Mouse (Mus musculus) stomach, postnatal 0 days (tissue): ENCODE results near the gene Olfr371. TPM values are rescaled to one million over a fixed set of nuclear protein-coding genes. Genes with fewer than 3 reads are reported as not detected.

Experiments used
- ATAC-seq: fragments of 200-750 bp; cut with Nextera tagmentation; 2 replicates; pipeline ENCODE4 v1.8.0; 2017; ENCODE audit not compliant: low FRiP score, low TSS enrichment
- DNase-seq: peaks from one replicate; pipeline ENCODE4 v3.0.0-alpha.2; 2016; ENCODE audit warnings: low spot score
- H3K27ac ChIP-seq: fragments of 300-500 bp; sonication (generic); replicated peaks from 2 replicates; pipeline ENCODE4 v1.5.1; 2014; ENCODE audit warnings: mild to moderate bottlenecking, control low read depth
- H3K27me3 ChIP-seq: fragments of 300-500 bp; sonication (generic); 2 replicates; pipeline ENCODE4 v1.6.1; 2014; ENCODE audit warnings: low read length; ENCODE audit not compliant: control insufficient read depth, insufficient read depth
- H3K36me3 ChIP-seq: fragments of 300-500 bp; sonication (generic); 2 replicates; pipeline ENCODE4 v1.6.1; 2014; ENCODE audit warnings: low read length, mixed read lengths; ENCODE audit not compliant: control insufficient read depth, insufficient read depth
- H3K4me1 ChIP-seq: fragments of 300-500 bp; sonication (generic); replicated peaks from 2 replicates; pipeline ENCODE4 v1.6.1; 2014; ENCODE audit warnings: antibody characterized with exemption; ENCODE audit not compliant: control insufficient read depth, insufficient read depth
- H3K4me2 ChIP-seq: fragments of 300-500 bp; sonication (generic); replicated peaks from 2 replicates; pipeline ENCODE4 v1.6.1; 2014; ENCODE audit warnings: low read depth, mild to moderate bottlenecking, control low read depth, moderate library complexity
- H3K4me3 ChIP-seq: fragments of 300-500 bp; sonication (generic); 2 replicates; pipeline ENCODE4 v1.5.1; 2014; ENCODE audit warnings: low read depth, low read length, control low read depth
- H3K9ac ChIP-seq: fragments of 300-500 bp; sonication (generic); 2 replicates; pipeline ENCODE4 v1.6.1; 2014; ENCODE audit warnings: mild to moderate bottlenecking, low read length, control low read depth, mixed read lengths
- H3K9me3 ChIP-seq: fragments of 300-500 bp; sonication (generic); 2 replicates; pipeline ENCODE4 v1.6.1; 2016; ENCODE audit warnings: low read length; ENCODE audit not compliant: control insufficient read depth
- CTCF ChIP-seq: IDR thresholded peaks from 2 replicates; pipeline ENCODE4 v1.5.1; 2016; ENCODE audit warnings: antibody characterized with exemption, low read depth, mild to moderate bottlenecking, moderate library complexity
- EP300 ChIP-seq: optimal IDR thresholded peaks from 2 replicates; pipeline ENCODE3; 2016; ENCODE audit warnings: antibody characterized with exemption
- WGBS: fragments of 180-500 bp; shearing (Covaris S2); extraction: QIAGEN DNeasy Blood & Tissue Kit; methylation state at CpG from one replicate; pipeline ENCODE4 v1.1.7; 2014; 5-methylcytosine and 5-hydroxymethylcytosine counted together
- polyA plus RNA-seq: library from polyadenylated mRNA; unstranded; fragments of >200 nt; fragmentation: Nextera tagmentation; extraction: Ambion mirVana; gene quantifications from 2 replicates; pipeline ENCODE4 v1.2.1, GENCODE M21; 2015

Gene Olfr371
- polyA plus RNA-seq, result not detected in 2 replicates

DNA sequence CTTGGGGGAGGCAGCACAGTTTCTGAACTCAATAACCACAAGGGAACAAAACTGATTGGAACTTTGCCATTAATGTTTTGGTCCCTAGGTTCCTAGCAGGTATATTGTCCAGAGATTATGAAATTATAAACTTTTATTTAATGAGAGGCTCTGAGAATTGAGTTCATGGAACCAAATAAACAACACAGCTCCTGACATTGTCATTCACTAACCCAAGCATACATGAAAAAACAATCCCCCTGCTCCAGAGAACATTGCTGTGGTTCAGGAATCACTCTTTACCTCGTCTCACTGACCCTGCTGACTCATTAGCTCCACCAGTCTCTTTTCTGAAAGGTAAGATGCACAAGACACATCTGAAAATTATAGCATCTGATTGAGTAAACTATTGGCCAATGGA is at the start of gene Olfr371:
Gene Olfr371, plus strand, starts transcription at position 301 of the 400 bp plus-strand sequence.
- Histone ChIP-seq H3K36me3 (no peaks in the 10 kb centered on the region), H3K27me3 (no peaks in the 10 kb centered on the region), H3K4me1 (no peaks in the 10 kb centered on the region), H3K4me3 (no peak within 1 kb of the TSS), H3K9ac (no peak within 1 kb of the TSS), H3K9me3 (no peaks in the 10 kb centered on the region), H3K4me2 (no peak within 1 kb of the TSS), H3K27ac (no peak within 1 kb of the TSS)
- ATAC-seq (no peak), DNase-seq (no peak)
- TF ChIP-seq EP300 (no peak), CTCF (no peak)
- WGBS, result 16% methylated on average over 1 of the region's 1 CpGs

DNA sequence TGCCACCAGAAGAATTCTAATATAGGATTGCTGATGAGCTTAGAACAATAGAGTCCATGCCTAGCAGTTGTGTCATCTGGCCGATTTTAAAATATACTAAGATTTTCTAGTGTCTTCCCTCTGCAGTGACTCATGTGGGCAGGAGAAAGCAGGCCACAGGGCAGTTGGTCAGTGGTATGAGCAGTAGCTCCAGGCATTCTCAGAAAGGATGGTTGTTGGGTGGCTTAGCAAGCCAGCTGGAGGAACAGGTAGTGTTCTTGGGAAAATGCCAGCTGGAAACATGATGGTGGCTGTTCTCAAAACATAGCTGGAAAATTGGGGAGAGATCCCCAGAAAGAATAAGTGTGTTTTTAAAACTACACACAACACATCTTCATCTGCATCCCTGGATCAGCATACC is 33.4 kb upstream of the Olfr371 start:
- Histone ChIP-seq H3K4me2 (no peak overlapping the region), H3K9ac (no peak overlapping the region), H3K27ac (no peak overlapping the region), H3K4me1 (no peaks in the 10 kb centered on the region), H3K9me3 (no peaks in the 10 kb centered on the region), H3K27me3 (no peaks in the 10 kb centered on the region), H3K4me3 (no peak overlapping the region), H3K36me3 (no peaks in the 10 kb centered on the region)
- TF ChIP-seq EP300, result no peak
- no peak for TF ChIP-seq CTCF
- DNase-seq, result no peak
- 86% methylated on average over 1 of the region's 1 CpGs for WGBS
- ATAC-seq, result no peak

DNA sequence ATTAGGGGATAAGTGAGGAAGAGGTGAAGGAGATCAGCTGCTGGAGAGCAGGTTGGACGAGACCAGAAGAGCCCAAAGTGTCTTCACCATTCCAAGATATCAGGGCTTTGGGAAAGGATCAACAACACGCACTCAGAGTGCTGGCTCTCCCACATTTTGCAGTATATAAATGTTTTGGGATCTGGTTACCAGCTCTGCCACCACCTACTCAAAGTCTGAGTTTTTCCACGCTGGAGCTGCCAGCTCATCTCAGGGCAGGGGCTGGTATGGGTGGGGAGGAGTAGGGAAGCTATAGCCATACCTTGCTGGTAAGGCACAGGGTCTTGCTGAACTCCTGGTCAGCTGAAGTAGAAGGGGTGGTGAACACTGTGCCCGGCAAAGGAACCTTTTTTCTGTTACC is 5.6 kb upstream of the Olfr371 start:
- ATAC-seq, result no peak
- 77% methylated on average over 4 of the region's 4 CpGs for WGBS

DNA sequence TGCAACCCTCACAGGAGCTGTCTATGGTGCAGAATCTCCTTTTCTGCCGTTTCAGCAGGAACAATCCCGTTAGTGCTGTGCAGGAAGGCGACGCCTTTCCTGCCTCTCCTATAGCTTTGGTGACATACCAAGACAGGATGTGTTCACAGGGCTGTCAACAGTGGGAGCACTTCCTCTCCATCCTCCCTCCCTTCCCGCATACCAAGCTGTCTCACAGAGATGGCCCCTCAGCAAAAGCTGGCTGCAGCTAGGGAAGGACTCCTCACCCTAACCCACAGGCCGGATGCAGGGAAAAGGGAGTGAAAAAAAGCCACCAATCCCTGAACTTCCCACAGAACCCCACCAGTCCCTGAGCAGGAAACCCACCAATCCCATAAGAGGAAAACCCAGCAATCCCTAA is 4.8 kb upstream of the Olfr371 start:
- no peak overlapping the region for H3K4me3 ChIP-seq
- ATAC-seq, result peak; percentile 72; the same call in 1 of the 2 replicates
- H3K9me3 ChIP-seq, result no peaks in the 10 kb centered on the region
- H3K4me1 ChIP-seq, result no peaks in the 10 kb centered on the region
- TF ChIP-seq EP300 (no peak), CTCF (no peak)
- H3K27ac ChIP-seq, result no peak overlapping the region
- WGBS, result 39% methylated on average over 6 of the region's 6 CpGs
- H3K4me2 ChIP-seq, result no peak overlapping the region
- no peak for DNase-seq
- H3K36me3 ChIP-seq, result no peaks in the 10 kb centered on the region
- H3K27me3 ChIP-seq, result no peaks in the 10 kb centered on the region
- H3K9ac ChIP-seq, result no peak overlapping the region

More for the DNA sequence above, 5.6 kb upstream of the Olfr371 start:
- Histone ChIP-seq H3K27ac (no peak overlapping the region), H3K4me2 (no peak overlapping the region), H3K9ac (no peak overlapping the region), H3K4me1 (no peaks in the 10 kb centered on the region), H3K4me3 (no peak overlapping the region), H3K9me3 (no peaks in the 10 kb centered on the region), H3K36me3 (no peaks in the 10 kb centered on the region), H3K27me3 (no peaks in the 10 kb centered on the region)
- no peak for DNase-seq
- TF ChIP-seq EP300 (no peak), CTCF (no peak)

DNA sequence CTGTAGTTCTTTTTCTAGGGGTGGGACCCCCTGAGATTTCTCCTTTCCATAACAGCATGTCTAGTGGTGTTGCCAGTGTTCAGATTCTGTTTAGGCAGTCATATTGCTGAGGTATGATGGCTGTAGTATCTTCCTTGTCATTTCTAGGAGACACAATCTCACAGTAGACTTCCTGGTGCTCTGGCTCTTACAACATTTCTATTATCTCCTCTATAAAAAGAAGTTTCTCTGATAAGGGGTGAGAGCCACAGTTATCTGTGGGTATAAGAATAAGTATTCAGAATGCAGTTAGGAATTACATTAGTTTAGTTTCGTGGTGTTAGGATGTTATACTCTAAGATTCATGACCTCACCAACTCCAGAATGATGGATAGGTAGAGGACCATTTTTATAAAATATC is 1.5 kb downstream of the Olfr371 start:
- Histone ChIP-seq H3K36me3 (no peaks in the 10 kb centered on the region), H3K4me3 (no peak overlapping the region), H3K4me2 (no peak overlapping the region), H3K9ac (no peak overlapping the region), H3K27me3 (no peaks in the 10 kb centered on the region), H3K27ac (no peak overlapping the region), H3K4me1 (no peaks in the 10 kb centered on the region), H3K9me3 (no peaks in the 10 kb centered on the region)
- no peak for ATAC-seq
- DNase-seq, result no peak
- 73% methylated on average over 1 of the region's 1 CpGs for WGBS
- TF ChIP-seq EP300 (no peak), CTCF (no peak)

Other genes with a start within 250 kb of the Olfr371 start
- 88.5 and 95.9 TPM in 2 replicates for gene Junb, start 247.3 kb upstream of the Olfr371 start, polyA plus RNA-seq
- gene Hook2, start 235.4 kb upstream of the Olfr371 start, polyA plus RNA-seq, result 28.8 and 30.9 TPM in 2 replicates
- gene Best2, start 211.5 kb upstream of the Olfr371 start, polyA plus RNA-seq, result 0.06 and 0.16 TPM in 2 replicates
- 68.0 and 71.8 TPM in 2 replicates for gene Asna1, start 200.7 kb upstream of the Olfr371 start, polyA plus RNA-seq
- gene Trir, start 199.2 kb upstream of the Olfr371 start, polyA plus RNA-seq, result 94.4 and 95.1 TPM in 2 replicates
- gene Tnpo2, start 189.1 kb upstream of the Olfr371 start, polyA plus RNA-seq, result 12.5 and 15.4 TPM in 2 replicates
- 25.7 and 28.4 TPM in 2 replicates for gene Fbxw9, start 165.9 kb upstream of the Olfr371 start, polyA plus RNA-seq
- gene Gm5741, start 158.0 kb upstream of the Olfr371 start, polyA plus RNA-seq, result not detected in 2 replicates
- 40.2 and 42.2 TPM in 2 replicates for gene Dhps, start 154.2 kb upstream of the Olfr371 start, polyA plus RNA-seq
- 114 and 117 TPM in 2 replicates for gene Wdr83os, start 145.2 kb upstream of the Olfr371 start, polyA plus RNA-seq
- 22.3 and 23.6 TPM in 2 replicates for gene Wdr83, start 144.7 kb upstream of the Olfr371 start, polyA plus RNA-seq
- gene Man2b1, start 142.7 kb upstream of the Olfr371 start, polyA plus RNA-seq, result 29.1 and 32.6 TPM in 2 replicates
- gene Zfp791, start 102.9 kb upstream of the Olfr371 start, polyA plus RNA-seq, result 1.2 and 1.5 TPM in 2 replicates
- gene Cks1brt, start 74.1 kb upstream of the Olfr371 start, polyA plus RNA-seq, result 0.05 TPM in 1 of 2 replicates, not detected in the other
- gene Orc6, start 73.6 kb downstream of the Olfr371 start, polyA plus RNA-seq, result 36.1 and 39.5 TPM in 2 replicates
- gene Vps35, start 73.8 kb downstream of the Olfr371 start, polyA plus RNA-seq, result 75.9 and 78.0 TPM in 2 replicates
- 0.10 and 0.13 TPM in 2 replicates for gene Mylk3, start 160.4 kb downstream of the Olfr371 start, polyA plus RNA-seq
- 24.9 and 29.0 TPM in 2 replicates for gene 4921524J17Rik, start 206.8 kb downstream of the Olfr371 start, polyA plus RNA-seq